Mouse (Mus musculus) frontal cortex, postnatal 14 days (tissue): ENCODE results near the gene Chd9.

Source experiments
- DNase-seq, 2 experiments: peaks; one replicate each; pipeline ENCODE4 v3.0.0; 2022; ENCODE audit warnings: low spot score in 2 of 2

Chd9 gene

DNA sequence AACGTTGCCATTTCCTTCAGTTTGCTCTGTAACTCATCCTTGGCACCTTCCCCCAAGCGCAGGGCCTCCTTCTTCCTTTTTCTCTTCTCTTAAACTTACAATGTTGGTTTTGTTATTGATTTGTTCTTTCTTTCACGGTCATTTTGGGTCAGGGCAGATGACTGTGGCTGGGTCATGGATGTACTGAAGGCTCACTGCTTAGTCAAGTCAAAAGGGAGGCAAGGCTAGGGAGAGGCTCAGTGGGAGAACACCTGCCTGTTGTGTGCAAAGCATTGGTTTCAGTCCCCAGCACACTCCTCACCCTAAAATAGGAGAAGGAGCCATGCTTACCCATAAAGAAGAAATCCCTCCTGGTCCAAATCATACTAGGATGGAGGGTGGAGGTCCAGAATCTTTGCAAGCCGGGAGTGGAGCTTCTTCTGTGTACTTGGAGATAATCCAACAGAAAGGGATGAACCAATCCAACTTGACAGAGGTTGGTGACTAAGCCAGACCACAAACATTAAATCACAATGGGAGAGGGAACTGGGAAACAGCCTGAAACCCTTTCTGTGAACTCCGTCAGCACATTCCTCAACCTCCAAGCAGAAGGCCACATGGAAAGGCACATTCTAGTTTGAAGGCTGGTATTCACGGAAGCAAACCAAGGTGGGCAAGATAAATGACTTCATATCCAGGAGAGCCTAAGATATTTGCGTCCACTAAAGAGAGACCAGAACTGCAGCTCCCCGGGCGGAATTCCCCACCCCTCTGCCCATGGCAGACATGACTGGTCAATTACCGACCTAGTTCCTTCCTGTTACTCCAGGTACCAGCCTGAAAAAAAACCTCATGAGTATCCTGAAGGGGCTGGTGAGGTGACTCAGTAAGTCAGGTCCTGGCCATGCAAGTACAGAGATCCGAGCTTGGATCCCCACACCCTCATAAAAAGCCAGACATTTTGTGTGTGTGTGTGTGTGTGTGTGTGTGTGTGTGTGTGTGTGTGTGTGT, 11.9 kb downstream of the Chd9 start:
- no peak for DNase-seq

GRCm38 (mm10) chr8:90841321-90841720, 13.2 kb downstream of the Chd9 start:
- DNase-seq, result no peak

DNA sequence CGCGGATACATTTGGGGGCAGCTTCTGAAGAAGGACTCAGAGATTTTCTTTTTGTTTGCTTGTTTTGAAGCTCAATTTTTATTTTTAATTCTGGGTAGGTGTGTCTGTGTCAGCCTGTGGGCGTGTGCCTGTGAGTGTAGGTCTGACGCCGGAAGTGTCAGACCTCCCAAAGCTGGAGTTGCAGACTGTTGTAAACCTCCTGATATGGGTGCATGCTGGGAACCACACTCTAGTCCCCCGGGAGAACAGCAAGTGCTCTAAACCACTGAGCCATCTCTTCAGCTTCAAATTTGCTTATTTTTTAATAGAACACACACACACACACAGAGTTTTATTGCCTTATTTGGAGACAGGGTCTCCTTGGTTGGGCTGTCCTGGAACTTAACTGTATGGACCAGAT, 15.0 kb downstream of the Chd9 start:
- no peak for DNase-seq

DNA sequence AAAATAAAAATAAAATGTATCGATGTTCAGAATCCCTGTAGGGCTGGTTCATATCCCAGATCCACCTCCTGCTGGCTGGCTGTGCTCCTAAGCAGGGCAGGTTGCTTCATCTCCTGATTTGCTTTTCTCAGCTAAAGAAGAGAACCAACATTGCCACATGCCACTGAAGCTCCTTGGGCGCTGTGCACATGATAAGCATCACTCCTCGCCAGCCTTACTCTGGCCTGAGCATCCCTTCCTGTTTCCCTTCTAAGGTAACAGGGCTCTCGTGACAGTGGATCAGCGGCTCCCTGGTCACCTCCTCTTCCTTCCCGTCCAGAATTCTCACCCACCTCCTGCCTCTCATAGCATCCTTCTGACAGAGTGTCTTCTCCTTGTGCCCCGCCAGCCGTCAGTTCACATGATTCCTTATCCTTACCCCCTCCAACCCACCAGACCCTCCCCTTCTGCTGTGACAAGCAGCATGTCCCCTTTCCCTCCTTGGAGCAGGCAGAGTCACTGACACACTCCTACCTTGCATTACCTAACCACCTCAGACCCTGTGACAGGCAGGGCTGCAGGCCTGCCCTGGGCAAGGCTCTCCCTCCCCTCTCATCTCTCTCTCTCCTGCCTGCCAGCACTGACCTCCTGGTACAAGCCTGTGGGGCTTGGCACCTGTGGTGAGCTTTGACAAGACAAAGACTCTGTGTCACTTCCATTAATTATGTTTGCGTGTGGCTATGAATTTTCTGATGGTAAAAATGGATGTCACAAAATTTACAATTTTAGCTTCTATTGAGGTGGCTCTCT, 16.2 kb downstream of the Chd9 start:
- no peak for DNase-seq

DNA sequence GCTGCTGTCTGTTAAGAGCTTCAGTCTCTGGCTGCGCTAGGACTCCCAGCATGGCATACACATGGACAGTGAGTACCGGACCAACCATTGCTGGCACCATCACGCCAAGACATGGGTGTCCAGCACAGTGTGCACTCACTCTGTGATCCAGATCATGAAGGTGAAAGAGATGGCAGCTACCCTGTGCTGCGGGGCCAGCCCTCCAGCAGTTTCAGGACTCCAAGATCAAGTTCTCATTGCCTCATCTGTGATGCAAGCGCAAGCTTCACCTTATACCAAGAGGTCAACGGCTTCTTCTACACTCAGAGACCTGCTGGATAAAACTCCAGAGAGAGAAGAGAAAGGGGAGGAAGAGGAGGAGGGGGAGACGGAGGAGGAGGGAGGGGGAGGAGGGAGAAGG, 19.8 kb downstream of the Chd9 start:
- DNase-seq, result no peak

DNA sequence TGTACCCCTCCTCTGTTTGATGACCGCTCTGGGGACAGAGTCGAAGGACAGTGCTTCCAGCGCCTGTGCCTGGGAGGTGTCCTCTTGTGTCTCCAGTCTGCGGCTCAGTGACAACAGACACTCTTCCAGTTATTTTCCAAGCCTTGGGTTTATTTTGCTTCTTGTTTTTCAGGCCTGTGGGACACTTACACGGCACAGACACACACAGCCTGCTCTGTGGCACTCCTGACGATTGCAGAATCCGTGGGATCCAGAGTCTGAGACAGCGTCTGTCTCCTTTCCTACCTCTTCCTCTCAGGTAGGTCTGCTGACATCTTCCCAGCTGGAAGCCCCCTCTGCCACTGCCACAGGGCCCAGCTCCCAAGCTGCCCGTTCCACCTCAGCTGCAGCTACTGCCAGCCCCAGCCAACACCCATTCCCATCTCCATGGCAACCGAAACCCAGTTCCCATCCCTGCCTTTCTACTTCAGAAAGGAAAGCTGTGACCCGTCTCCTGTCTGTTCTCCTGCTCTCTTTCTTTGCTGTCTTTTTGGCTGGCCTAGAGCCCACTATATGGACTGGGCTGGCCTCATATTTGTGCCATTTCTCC, 21.4 kb downstream of the Chd9 start:
- DNase-seq, result no peak

DNA sequence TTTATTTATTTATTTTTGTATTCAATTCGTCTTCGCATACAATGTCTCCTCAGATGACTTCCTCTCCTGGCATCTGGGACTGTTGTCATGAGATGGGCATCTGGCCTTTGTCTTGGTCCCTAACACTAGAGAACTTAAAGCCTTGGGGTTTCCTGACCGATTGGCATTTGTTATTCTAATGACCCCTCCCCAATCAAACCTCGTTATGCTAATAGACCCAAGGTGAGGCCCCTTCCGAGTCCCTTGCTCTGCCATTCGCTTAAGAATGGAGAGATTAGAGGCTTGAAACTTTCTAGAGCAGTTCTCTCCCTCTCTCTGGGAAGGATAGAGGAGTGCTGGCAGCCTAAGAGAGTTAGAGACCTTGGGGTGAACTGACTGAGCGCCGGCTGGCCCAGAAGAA, 23.4 kb downstream of the Chd9 start:
- DNase-seq, result no peak

- no peak for DNase-seq
These were observed 26.0 kb downstream of the Chd9 start for GRCm38 (mm10) chr8:90853971-90854670.

GRCm38 (mm10) chr8:90854671-90855161, 26.6 kb downstream of the Chd9 start:
- no peak for DNase-seq

GRCm38 (mm10) chr8:90856171-90856570, 28.0 kb downstream of the Chd9 start:
- no peak for DNase-seq

DNA sequence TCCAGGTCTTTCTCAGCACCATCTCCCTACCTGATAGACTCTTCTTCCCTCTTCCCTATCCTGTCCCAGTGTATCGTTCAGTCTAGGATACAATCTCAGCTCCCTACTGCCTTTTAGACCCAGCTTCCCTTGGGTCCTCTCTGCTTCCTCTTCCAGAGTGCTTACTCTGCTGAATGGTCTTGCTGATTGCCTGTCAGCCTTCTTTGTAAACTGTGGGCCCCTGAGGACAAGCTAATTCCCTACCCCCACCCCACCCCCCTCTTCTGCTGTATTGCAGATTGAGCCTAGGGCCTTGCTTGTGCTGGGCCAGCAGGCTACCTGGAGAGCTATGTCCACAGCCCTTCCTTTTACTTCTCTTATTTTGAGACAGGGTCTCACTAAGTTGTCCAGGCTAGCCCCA, 28.8 kb downstream of the Chd9 start:
- no peak for DNase-seq

GRCm38 (mm10) chr8:90858071-90858470, 29.9 kb downstream of the Chd9 start:
- no peak for DNase-seq

DNA sequence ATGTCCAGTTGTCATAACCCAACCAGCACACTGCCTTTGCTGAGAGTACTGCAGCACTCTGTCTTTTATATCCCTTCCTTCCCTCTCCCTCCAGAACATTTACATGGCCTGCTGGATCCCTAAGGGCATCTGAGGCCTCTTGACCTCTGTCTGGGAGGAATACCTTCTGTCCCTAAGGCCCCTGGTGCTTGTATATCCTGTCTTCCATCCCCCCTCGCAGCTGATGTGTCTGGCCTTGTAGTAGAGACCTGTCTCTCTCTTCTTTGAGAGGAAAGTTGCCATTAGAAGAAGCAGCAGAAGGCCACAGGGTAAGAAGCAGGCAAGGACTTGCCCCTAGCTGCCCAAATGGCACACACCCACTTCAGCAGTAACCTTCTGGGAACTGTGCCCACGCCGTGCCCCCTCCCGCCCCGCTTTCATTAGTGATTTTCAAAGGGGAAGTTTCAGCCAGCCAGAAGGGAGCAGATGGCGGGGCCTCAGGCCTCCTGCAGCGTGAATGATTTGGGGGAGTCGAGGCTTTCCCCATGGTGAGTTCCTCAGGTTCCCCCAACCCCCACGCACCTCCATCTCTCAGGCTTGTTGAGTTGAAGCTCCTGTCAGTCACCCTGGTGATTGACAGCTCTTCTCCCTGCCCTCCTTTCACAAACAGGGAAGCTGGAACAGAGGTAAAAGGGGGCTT, 33.3 kb downstream of the Chd9 start:
- DNase-seq, result peak; percentile 57 to 67

GRCm38 (mm10) chr8:90862038-90862437, 33.9 kb downstream of the Chd9 start:
- peak in 1 of 2 experiments; percentile 44 for DNase-seq

GRCm38 (mm10) chr8:90867061-90867460, 38.9 kb downstream of the Chd9 start:
- no peak for DNase-seq

GRCm38 (mm10) chr8:90867911-90868310, 39.8 kb downstream of the Chd9 start:
- DNase-seq, result no peak

DNA sequence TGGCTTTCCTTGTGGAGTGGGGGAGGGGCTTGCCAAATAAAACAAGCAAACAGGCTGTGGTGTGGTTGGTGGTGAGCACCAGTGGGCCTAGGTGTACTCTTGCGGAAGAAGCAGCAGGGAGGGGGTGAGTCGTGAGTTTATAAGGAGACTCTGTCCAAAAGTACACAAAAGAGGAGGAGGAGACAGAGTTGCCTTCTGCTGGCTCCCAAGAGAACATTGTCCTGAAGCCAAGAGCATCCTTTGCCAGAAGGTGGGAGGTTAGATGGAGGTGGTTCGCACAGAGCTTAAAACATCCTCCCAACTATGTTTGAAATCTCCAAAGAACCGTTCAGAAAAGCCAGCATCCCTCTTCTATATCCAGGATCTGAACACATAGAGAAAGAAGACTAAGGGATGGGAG, 40.2 kb downstream of the Chd9 start:
- peak in 1 of 2 experiments; percentile 32 for DNase-seq

- peak; percentile 56 to 76 for DNase-seq
These were observed 41.1 kb downstream of the Chd9 start for GRCm38 (mm10) chr8:90869071-90869919.

DNA sequence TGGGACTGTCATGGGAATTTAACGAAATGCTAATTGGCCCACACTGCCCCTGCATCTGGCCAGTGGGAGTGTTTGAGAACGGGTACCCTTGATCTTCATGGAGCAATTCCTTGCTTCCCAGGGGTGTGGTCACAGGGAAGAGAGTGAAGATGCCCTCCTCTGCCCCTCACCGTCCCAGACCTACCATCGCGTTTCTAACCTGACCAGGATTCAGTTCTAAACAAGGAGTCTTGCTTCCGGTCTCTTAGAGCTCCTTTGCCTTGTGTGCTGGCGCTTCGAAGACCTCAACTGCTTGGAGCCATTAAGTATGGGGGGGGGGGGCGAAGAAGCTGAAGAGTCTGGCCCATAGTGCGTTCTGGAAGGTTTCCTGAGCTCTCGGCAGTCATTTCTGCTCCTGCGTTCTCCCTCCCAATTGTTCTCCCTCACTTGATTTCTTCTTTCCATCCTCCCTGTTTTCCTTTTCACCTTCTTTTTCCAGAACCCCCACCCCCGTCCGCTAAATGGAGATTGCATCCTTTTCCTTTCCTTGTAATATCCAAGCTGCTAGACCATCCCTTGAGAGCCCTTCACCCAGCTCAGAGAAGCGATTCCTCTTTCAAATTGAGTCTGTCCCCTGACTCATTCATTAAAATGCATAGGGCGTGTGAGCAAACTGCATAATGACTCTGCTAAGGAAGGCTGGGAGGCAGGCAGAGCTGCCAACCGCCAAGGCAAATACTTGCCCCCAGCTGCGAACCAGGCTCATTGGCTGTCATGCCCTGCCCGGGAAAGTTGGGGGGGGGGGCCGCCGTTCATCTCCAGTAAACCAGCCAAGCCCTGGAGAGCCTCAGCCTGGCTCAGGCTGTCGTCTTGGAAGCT, 42.0 kb downstream of the Chd9 start:
- DNase-seq, result peak; percentile 37 to 48
